Mouse (Mus musculus): ENCODE results near the gene Acot10.
"Not testable (repeated sequence)": the region's sequence is repeated elsewhere in the genome, so short reads cannot be mapped to it uniquely, and the experiment has no call there.

Gene Acot10

DNA sequence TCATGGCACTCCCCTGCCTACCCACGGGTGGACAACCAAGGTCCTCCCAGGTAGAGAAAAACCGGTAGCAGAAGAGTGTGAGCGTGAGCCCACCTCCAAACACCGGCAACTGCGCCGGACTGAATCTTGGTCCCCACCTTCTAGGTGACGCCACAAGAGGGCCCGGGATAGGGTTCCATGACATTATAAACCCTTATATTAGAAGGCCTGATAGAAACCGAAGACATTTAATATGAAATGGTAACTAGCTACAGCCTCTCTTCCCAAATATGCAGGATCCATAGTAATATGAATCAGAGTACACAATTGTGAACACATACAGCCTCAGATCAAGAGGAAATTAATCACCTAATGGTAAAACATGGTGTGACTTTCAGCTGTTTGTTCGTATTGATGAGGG is at the start of gene Acot10:
Gene Acot10 (minus strand): TSS at position 101 of the 400 bp plus-strand sequence.
- DNase-seq (ENCODE audit: low spot score in 2 of 2), result no peak

DNA sequence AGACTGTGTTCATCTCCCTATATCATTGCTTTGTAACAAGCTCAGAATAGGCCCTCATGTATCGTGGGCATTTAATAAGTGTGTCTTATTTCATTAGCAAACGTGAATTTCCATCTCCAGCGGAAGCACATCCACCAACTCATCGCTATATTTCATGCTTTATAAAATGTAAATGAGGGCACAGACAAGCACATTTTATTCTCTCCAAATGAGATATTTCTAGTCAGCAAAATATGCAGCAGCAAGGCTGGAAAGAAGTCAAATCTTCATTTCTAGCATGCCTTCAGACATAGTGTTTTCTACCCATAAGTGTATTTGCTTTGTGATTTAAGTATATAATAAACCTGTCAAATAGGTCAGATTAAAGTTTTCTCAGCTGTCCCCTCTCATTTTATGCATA is 45.3 kb upstream of the Acot10 start:
- DNase-seq (ENCODE audit: low spot score in 2 of 2), result no peak

DNA sequence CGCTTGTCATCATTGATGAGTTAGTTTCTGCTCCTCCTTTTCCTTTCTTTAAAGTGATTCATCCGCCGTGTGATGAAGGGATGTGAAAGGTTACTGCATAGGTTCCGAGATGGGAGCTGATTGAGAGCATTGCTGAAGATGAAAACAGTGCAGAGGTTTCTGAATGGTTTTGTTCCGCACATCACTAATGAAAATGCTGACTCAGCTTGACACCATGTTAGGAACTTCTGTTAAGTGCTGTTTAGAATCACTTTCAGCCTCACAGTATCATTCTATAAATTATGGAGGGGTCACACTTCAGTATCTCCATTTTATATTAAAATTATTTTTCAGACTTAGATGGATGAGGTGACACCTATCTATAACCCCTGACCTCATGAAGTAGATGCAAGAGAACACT is 29.7 kb upstream of the Acot10 start:
- no peak for DNase-seq (ENCODE audit: low spot score in 2 of 2)

DNA sequence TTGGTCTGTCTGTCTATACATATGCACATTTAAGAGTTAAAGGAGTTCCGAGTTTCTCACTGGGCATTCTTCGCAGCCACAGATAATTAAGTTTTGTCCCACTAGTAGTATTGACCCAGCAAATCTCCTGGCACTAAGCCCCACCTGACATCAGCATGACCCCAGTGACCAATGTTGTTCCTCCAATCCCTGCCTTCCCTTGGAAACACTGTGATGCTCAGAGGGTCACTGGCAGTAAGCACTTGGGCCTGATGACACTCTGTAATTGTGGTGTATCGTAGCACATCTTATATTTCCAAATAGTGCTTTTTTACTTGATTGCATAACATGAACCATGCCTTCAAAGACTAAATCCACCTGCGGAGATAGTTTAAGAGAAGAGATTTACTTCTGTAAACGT is 17.6 kb upstream of the Acot10 start:
- no peak for DNase-seq (ENCODE audit: low spot score in 2 of 2)

DNA sequence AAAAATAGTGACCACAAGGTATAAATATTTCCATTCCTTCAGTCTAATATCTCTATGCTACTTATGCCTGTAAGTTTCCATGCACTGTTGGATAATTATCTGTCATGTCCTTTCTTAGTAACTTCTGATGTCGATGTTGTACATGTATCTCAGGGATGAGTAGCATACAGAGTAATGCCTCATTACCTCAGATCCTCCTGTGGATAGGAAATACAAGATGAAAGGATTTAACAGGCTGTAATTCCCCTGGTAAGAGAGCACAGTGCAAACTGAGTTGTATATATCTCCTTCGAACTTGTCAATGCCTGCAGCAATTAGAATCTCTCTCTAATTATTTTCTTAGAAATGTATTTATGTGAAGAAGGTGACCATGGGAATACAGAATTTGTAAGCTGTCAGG is 16.2 kb upstream of the Acot10 start:
- DNase-seq (ENCODE audit: low spot score in 2 of 2), result no peak

DNA sequence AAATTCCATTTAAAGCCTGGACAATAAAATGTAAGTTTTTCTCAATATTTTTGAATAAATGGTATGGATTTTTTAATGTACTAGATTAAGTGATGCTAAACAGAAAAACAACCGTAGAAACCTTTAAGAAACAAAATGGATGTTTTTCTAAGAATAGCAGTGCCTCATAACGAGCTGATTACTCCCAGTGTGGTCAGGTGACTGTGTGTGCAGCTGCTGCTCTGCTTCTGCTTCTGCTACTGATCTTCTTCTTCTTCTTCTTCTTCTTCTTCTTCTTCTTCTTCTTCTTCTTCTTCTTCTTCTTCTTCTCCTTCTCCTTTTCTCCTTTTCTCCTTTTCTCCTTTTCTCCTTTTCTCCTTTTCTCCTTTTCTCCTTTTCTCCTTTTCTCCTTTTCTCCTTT is 3.0 kb upstream of the Acot10 start:
- DNase-seq (ENCODE audit: low spot score in 2 of 2), result not testable (repeated sequence)

DNA sequence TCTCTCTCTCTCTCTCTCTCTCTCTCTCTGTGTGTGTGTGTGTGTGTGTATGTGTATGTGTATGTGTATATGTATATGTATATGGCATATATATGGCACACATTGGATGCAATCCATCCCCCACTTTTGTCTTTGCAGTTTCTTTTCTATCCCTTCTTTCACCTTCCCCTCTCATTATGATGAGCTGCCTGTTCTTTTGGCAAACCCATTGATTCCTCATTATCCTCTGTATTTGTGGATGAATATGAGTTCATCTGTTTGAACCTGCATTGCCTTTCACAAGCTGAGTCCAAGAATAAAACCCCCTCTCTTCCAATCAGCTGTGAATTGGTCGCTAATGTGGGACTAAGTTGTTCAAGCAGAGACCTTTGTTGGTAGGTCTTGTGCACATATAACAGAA is 1.4 kb upstream of the Acot10 start:
- no peak for DNase-seq (ENCODE audit: low spot score in 2 of 2)

DNA sequence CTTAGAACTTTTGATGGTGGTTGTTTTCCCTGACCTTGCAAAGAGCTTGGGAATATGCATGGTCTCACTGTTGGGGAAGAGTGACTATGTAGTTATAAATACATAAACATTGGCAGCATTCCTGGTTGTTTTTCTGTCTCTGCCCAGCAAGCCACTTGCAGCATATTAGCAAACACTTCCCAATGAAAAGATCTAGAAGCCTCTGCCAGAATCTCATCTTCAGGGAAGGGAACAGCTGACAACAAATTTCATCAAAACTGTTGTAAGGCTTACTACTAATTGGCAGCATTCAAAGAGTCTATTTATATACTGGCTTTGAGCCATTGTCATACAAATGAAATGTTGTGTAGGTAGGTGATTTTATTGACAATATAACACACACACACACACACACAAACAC is 800 bp upstream of the Acot10 start:
- no peak for DNase-seq (ENCODE audit: low spot score in 2 of 2)

DNA sequence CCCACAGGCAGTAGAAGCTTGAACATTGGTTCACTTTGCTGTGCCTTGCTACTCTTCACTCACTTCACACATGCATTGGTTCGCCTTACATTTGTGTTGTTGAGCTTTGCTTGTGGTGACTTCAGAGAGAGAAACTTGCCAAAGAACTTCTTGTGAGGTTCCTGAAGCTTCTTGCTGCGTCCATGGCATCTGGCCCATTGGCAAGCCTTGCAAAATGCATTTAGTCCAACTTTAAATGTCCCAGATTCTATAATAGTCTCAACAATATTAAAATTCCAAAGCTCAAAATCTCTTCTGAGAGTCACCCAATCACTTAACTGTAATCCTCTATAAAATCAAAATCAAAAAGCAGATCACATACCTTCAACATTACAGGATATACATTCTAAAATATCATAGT is 6.3 kb downstream of the Acot10 start:
- no peak for DNase-seq (ENCODE audit: low spot score in 2 of 2)

DNA sequence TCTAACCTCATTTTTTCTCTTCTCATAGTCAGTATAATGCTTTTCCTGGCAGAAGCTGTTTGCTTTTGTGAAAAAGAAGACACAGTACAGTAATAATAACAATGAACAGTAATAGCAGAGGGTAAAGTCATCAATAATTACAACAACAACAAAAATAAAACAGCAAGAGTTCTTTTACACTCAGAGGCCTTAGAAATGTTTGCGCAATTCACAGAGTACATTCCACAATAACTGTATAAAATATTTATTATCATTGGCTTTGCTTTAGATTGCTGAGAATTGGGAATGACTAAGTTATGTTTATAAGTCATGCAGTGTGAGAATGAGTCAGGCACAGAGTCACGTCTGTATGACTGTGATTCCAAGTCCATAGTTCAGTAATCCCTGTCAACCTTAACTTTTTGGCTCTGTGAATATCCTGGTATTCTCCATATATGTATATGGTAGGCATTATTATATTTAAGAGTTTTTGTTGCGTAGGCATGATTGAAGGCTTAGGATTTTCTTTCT is 23.6 kb downstream of the Acot10 start:
- no peak for DNase-seq (ENCODE audit: low spot score in 2 of 2)

DNA sequence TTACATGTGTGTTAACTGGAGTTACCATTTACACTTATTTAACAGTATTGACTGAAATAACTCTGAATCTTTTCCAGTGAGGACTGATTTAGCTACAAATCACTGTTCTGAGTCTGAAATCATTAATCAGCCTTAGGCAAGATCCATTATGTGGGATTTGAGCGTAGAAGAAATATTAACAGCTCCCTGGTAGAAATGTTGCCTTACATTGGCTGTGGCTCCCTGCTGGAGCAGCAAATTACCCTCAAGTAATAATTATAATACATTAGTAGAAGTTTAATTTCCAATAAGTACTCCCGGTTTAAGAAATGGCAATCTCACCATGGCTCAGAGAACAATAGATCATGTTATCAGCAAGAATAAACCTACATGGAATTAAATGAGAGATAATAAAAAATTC is 27.4 kb downstream of the Acot10 start:
- DNase-seq (ENCODE audit: low spot score in 2 of 2), result no peak

DNA sequence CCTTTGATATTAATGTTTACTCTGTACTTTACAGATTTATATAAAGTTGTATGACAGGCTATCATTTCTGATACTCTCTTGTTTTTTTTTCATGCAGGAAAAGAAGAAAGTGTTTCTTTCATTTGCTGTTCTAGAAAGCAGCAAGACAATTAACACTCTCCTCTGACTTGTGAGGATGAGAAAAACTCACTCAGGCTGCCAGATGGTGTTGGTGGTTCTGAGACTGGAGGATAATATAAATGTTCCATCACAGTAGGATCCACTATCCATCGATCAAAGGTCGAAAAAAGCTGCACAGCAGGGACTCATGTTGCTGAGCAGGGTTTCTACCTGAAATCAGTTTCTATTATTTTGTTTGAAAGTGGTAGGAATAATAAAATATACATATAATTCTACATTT is 32.0 kb downstream of the Acot10 start:
- DNase-seq (ENCODE audit: low spot score in 2 of 2), result no peak
